Mouse (Mus musculus): ENCODE measurements around the gene Pigk. TPM values are rescaled to one million over a fixed set of nuclear protein-coding genes. Genes with fewer than 3 reads are reported as not detected.
A peak's percentile ranks its signal among the peaks of the same experiment; 100 is the strongest.

The Pigk gene
- polyA plus RNA-seq, 1 experiment: 73.2 TPM

DNA sequence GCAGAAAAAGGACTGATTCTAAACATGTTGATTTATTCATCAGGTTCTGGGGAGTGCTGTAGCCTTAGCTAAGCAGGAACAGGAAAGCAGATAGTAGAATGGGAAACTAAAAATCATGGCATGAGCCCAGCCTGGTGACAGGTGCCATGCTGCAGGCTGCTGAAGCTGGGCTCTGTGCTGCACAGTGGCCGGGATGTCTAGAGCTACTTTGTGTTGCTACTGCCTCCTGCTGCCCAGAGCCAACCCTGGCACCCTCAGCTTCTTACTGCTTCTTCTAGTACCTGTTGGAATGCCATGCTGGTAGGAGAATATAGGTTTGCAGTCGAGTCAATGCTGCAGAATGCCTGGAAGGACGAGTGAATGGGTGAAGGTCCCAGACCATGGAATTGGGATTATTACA, 8.9 kb downstream of the Pigk start:
- H3K4me3 ChIP-seq (ENCODE audit: insufficient read depth, low read length): no peak overlapping the region
- TF ChIP-seq POLR2A (IDR thresholded peaks at IDR 0.05; ENCODE audit: low read depth, low read length): no peak
- peak; percentile 46; the same call in 1 of the 2 replicates for TF ChIP-seq CTCF (IDR thresholded peaks at IDR 0.05; ENCODE audit: borderline replicate concordance, insufficient read depth, low read length)
- no peak overlapping the region for H3K27ac ChIP-seq (ENCODE audit: insufficient read depth, low read length)
- H3K4me1 ChIP-seq (ENCODE audit: control insufficient read depth, insufficient read depth, low read length): no peaks in the 10 kb centered on the region

- TF ChIP-seq POLR2A (IDR thresholded peaks at IDR 0.05; ENCODE audit: low read depth, low read length): no peak
- no peak for TF ChIP-seq CTCF (IDR thresholded peaks at IDR 0.05; ENCODE audit: borderline replicate concordance, insufficient read depth, low read length)
- no peaks in the 10 kb centered on the region for H3K4me1 ChIP-seq (ENCODE audit: control insufficient read depth, insufficient read depth, low read length)
- no peak overlapping the region for H3K4me3 ChIP-seq (ENCODE audit: insufficient read depth, low read length)
- H3K27ac ChIP-seq (ENCODE audit: insufficient read depth, low read length): no peak overlapping the region
Observed at GRCm38 (mm10) chr3:152724446-152724845, 10.5 kb downstream of the Pigk start.

DNA sequence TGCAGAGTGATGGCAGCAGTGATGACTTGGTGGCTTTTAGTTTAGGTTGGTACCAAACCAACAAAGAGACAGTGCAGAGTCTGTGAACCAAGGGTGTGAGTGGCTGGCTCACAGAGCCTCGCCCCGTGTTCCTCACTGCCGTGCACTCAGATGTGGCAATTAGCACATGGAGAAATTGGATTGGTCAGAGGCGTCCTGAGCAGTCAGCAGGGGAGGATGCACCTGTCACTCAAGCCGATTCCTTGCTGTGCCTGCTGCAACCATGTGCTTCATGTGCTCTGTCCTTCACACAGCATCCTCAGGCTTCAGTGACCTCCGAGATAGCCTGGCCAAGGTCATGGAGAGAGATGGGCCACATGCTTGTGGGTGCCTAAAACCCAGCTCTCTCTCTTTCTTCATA, 14.3 kb downstream of the Pigk start:
- TF ChIP-seq POLR2A (IDR thresholded peaks at IDR 0.05; ENCODE audit: low read depth, low read length): no peak
- no peak for TF ChIP-seq CTCF (IDR thresholded peaks at IDR 0.05; ENCODE audit: borderline replicate concordance, insufficient read depth, low read length)
- Histone ChIP-seq H3K27ac (ENCODE audit: insufficient read depth, low read length) (no peak overlapping the region), H3K4me3 (ENCODE audit: insufficient read depth, low read length) (no peak overlapping the region), H3K4me1 (ENCODE audit: control insufficient read depth, insufficient read depth, low read length) (no peaks in the 10 kb centered on the region)

GRCm38 (mm10) chr3:152733011-152733410, 19.1 kb downstream of the Pigk start:
- TF ChIP-seq POLR2A (IDR thresholded peaks at IDR 0.05; ENCODE audit: low read depth, low read length): no peak
- no peak for TF ChIP-seq CTCF (IDR thresholded peaks at IDR 0.05; ENCODE audit: borderline replicate concordance, insufficient read depth, low read length)
- no peak overlapping the region for H3K4me3 ChIP-seq (ENCODE audit: insufficient read depth, low read length)
- H3K4me1 ChIP-seq (ENCODE audit: control insufficient read depth, insufficient read depth, low read length): no peaks in the 10 kb centered on the region
- H3K27ac ChIP-seq (ENCODE audit: insufficient read depth, low read length): no peak overlapping the region

- TF ChIP-seq CTCF (IDR thresholded peaks at IDR 0.05; ENCODE audit: borderline replicate concordance, insufficient read depth, low read length): no peak
- no peak for TF ChIP-seq POLR2A (IDR thresholded peaks at IDR 0.05; ENCODE audit: low read depth, low read length)
- Histone ChIP-seq H3K27ac (ENCODE audit: insufficient read depth, low read length) (no peak overlapping the region), H3K4me3 (ENCODE audit: insufficient read depth, low read length) (no peak overlapping the region), H3K4me1 (ENCODE audit: control insufficient read depth, insufficient read depth, low read length) (no peaks in the 10 kb centered on the region)
Observed at GRCm38 (mm10) chr3:152733513-152733912, 19.6 kb downstream of the Pigk start.

DNA sequence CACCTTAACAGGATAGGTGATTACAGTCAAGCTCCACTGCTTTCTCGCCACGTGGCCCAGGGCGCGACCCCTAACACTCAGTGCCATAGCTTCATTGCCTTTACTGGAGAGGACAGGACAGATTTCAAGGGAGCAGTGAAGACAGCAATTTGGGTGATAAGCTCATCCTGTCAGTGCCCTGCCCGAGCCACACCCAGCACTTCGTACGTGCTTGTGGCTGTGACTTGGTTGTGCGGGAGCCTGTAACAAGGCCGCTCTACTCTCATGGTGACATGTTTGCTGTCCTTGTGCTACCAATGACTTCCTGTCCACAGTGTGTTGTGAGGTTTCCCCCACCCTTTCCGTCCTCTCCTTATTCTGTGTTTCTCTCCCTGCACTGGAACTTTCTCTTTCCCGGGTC, 20.2 kb downstream of the Pigk start:
- H3K27ac ChIP-seq (ENCODE audit: insufficient read depth, low read length): no peak overlapping the region
- H3K4me3 ChIP-seq (ENCODE audit: insufficient read depth, low read length): no peak overlapping the region
- TF ChIP-seq POLR2A (IDR thresholded peaks at IDR 0.05; ENCODE audit: low read depth, low read length) (no peak), CTCF (IDR thresholded peaks at IDR 0.05; ENCODE audit: borderline replicate concordance, insufficient read depth, low read length) (no peak)
- H3K4me1 ChIP-seq (ENCODE audit: control insufficient read depth, insufficient read depth, low read length): no peaks in the 10 kb centered on the region

DNA sequence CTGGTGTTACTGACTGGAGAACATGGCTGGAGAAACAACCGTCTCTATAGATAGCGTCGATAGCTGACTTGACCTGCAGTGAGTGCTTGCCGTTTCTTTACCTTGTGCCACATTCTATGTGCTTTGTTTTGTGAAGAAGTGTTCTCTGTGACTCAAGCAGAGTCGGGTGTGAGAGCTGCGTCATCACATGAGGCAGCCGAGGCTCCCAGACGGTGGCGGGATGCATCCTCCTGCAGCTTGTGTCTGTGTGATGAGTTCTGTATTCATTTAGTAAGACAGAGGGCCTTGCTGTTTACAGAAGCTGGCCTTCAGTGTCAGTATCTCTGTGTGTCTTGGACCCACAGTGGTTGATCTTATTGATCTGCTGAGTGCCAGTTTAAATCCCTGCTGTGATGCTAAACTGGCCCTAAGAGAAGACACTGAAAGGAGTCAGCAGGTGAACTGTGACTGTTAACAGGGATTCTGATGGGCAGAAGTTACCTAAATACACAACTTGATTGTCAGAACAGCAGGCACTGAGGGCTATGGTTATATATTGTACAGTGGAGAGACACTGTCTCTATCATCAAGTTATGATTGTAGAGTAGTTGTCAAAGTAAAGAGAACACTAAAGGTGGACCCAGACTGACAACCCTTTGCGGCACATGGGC, 21.8 kb downstream of the Pigk start:
- no peaks in the 10 kb centered on the region for H3K4me1 ChIP-seq (ENCODE audit: control insufficient read depth, insufficient read depth, low read length)
- no peak for TF ChIP-seq POLR2A (IDR thresholded peaks at IDR 0.05; ENCODE audit: low read depth, low read length)
- H3K4me3 ChIP-seq (ENCODE audit: insufficient read depth, low read length): no peak overlapping the region
- no peak overlapping the region for H3K27ac ChIP-seq (ENCODE audit: insufficient read depth, low read length)

DNA sequence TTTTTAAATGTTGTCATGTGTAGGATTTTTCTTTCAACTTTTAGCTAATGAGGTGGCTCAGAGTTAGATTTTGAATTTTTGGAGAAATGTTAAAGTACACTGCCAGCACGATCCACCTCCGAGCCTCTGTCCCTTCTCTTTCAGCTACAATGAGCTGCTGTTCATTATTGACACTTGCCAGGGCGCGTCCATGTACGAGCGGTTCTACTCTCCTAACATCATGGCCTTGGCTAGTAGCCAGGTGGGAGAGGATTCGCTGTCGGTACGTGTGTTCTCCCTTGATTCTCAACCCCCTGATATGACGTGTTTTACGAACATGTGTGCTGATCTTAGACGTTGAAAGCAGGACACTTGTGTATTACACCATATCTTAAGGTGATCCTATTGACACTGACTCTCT, 30.4 kb downstream of the Pigk start:
- no peak for TF ChIP-seq CTCF (IDR thresholded peaks at IDR 0.05; ENCODE audit: borderline replicate concordance, insufficient read depth, low read length)
- no peak for TF ChIP-seq POLR2A (IDR thresholded peaks at IDR 0.05; ENCODE audit: low read depth, low read length)
- Histone ChIP-seq H3K27ac (ENCODE audit: insufficient read depth, low read length) (no peak overlapping the region), H3K4me1 (ENCODE audit: control insufficient read depth, insufficient read depth, low read length) (peaks cover 4% of the 10 kb centered on the region; the same call in 1 of the 2 replicates), H3K4me3 (ENCODE audit: insufficient read depth, low read length) (no peak overlapping the region)

GRCm38 (mm10) chr3:152745611-152746010, 31.7 kb downstream of the Pigk start:
- H3K4me1 ChIP-seq (ENCODE audit: control insufficient read depth, insufficient read depth, low read length): peaks cover 4% of the 10 kb centered on the region; the same call in 1 of the 2 replicates
- no peak overlapping the region for H3K27ac ChIP-seq (ENCODE audit: insufficient read depth, low read length)
- TF ChIP-seq POLR2A (IDR thresholded peaks at IDR 0.05; ENCODE audit: low read depth, low read length): no peak
- no peak overlapping the region for H3K4me3 ChIP-seq (ENCODE audit: insufficient read depth, low read length)

DNA sequence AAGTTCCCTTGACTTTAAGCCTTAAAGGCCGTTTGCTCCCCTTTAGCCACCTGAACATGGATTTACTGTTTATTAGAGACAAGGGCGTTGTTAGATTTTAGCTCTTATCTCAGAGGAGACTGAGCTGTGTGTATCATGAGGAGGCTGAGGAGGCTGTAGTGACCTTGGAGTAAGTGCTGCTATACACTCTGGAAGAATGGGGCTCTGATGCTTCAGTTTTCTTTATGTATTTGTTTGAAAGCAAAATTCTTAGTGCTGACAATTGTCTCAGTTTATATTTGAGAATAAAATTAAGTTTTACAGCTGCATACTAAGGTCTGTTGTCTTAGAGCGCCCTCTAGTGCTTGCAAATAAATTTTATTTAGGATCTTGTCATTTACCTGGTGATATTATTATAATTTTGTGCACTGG, 35.6 kb downstream of the Pigk start:
- Histone ChIP-seq H3K4me3 (ENCODE audit: insufficient read depth, low read length) (no peak overlapping the region), H3K27ac (ENCODE audit: insufficient read depth, low read length) (no peak overlapping the region; the same call in 1 of the 2 replicates), H3K4me1 (ENCODE audit: control insufficient read depth, insufficient read depth, low read length) (no peaks in the 10 kb centered on the region)
- TF ChIP-seq POLR2A (IDR thresholded peaks at IDR 0.05; ENCODE audit: low read depth, low read length) (no peak), CTCF (IDR thresholded peaks at IDR 0.05; ENCODE audit: borderline replicate concordance, insufficient read depth, low read length) (no peak)

DNA sequence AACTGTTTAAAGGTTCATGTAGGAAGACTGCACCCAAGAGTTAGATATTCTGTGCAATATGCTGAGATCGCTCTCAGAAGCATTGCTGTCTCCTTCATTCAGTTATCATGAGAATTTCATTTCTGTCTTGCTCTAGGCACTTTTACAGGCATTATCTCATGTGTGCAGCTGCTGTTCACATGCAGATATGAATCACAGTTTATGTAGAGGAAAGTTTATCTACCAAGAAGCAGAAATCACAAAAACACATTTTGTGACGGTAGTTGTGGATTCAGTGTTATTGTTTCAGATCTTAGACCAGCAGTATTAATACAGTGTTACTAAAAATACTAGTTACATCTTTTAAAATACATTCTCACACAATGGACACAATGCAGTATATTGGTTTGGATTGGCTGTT, 36.0 kb downstream of the Pigk start:
- Histone ChIP-seq H3K4me1 (ENCODE audit: control insufficient read depth, insufficient read depth, low read length) (no peaks in the 10 kb centered on the region), H3K27ac (ENCODE audit: insufficient read depth, low read length) (no peak overlapping the region), H3K4me3 (ENCODE audit: insufficient read depth, low read length) (no peak overlapping the region)
- TF ChIP-seq POLR2A (IDR thresholded peaks at IDR 0.05; ENCODE audit: low read depth, low read length) (no peak), CTCF (IDR thresholded peaks at IDR 0.05; ENCODE audit: borderline replicate concordance, insufficient read depth, low read length) (no peak)
